Mouse (Mus musculus) spleen, postnatal 14 days (tissue): ENCODE measurements around the gene Hist1h2ad.
"Not testable (repeated sequence)": the region's sequence is repeated elsewhere in the genome, so short reads cannot be mapped to it uniquely, and the experiment has no call there.

Experiments
- DNase-seq, 2 experiments: peaks; one replicate each; pipeline ENCODE4 v3.0.0; 2021 to 2022; ENCODE audit warnings: low spot score in 2 of 2

The Hist1h2ad gene

GRCm38 (mm10) chr13:23583387-23584068 lies 9.3 kb downstream of the Hist1h2ad start:
- DNase-seq, result no peak

GRCm38 (mm10) chr13:23584331-23584730 lies 10.2 kb downstream of the Hist1h2ad start:
- DNase-seq, result no peak

GRCm38 (mm10) chr13:23585029-23585441 lies 10.9 kb downstream of the Hist1h2ad start:
- peak; percentile 61 to 75 for DNase-seq

GRCm38 (mm10) chr13:23585442-23586098 lies 11.4 kb downstream of the Hist1h2ad start:
- peak; percentile 66 to 67 for DNase-seq

GRCm38 (mm10) chr13:23586099-23586939 lies 12.1 kb downstream of the Hist1h2ad start:
- DNase-seq, result no peak

GRCm38 (mm10) chr13:23586940-23587225 lies 12.7 kb downstream of the Hist1h2ad start:
- DNase-seq, result no peak

GRCm38 (mm10) chr13:23591206-23591605 lies 17.0 kb downstream of the Hist1h2ad start:
- DNase-seq, result no peak

GRCm38 (mm10) chr13:23591886-23592285 lies 17.7 kb downstream of the Hist1h2ad start:
- DNase-seq, result not testable (repeated sequence)

- no peak for DNase-seq
Measured at GRCm38 (mm10) chr13:23592614-23593013, 18.4 kb downstream of the Hist1h2ad start.

- DNase-seq, result no peak
Measured at GRCm38 (mm10) chr13:23593051-23593770, 19.0 kb downstream of the Hist1h2ad start.

- no peak for DNase-seq
Measured at GRCm38 (mm10) chr13:23595185-23595584, 21.0 kb downstream of the Hist1h2ad start.

GRCm38 (mm10) chr13:23595622-23596372 lies 21.6 kb downstream of the Hist1h2ad start:
- DNase-seq, result peak in 1 of 2 experiments; percentile 28

- peak; percentile 70 to 86 for DNase-seq
Measured at GRCm38 (mm10) chr13:23597957-23598356, 23.8 kb downstream of the Hist1h2ad start.

- no peak for DNase-seq
Measured at GRCm38 (mm10) chr13:23603182-23603699, 29.1 kb downstream of the Hist1h2ad start.

GRCm38 (mm10) chr13:23604452-23604851 lies 30.3 kb downstream of the Hist1h2ad start:
- DNase-seq, result no peak

GRCm38 (mm10) chr13:23605052-23605451 lies 30.9 kb downstream of the Hist1h2ad start:
- no peak for DNase-seq

GRCm38 (mm10) chr13:23609209-23609608 lies 35.0 kb downstream of the Hist1h2ad start:
- DNase-seq, result no peak

GRCm38 (mm10) chr13:23609844-23610243 lies 35.7 kb downstream of the Hist1h2ad start:
- DNase-seq, result no peak

GRCm38 (mm10) chr13:23610393-23610792 lies 36.2 kb downstream of the Hist1h2ad start:
- no peak for DNase-seq

GRCm38 (mm10) chr13:23611638-23612037 lies 37.5 kb downstream of the Hist1h2ad start:
- no peak for DNase-seq
